Mouse (Mus musculus): Measurements from ENCODE around the gene Zfp729b. TPM values are rescaled to one million over a fixed set of nuclear protein-coding genes. Genes with fewer than 3 reads are reported as not detected.
A peak's percentile ranks its signal among the peaks of the same experiment; 100 is the strongest.

The Zfp729b gene
- polyA plus RNA-seq, 2 experiments = 0.80 to 1.5 TPM

DNA sequence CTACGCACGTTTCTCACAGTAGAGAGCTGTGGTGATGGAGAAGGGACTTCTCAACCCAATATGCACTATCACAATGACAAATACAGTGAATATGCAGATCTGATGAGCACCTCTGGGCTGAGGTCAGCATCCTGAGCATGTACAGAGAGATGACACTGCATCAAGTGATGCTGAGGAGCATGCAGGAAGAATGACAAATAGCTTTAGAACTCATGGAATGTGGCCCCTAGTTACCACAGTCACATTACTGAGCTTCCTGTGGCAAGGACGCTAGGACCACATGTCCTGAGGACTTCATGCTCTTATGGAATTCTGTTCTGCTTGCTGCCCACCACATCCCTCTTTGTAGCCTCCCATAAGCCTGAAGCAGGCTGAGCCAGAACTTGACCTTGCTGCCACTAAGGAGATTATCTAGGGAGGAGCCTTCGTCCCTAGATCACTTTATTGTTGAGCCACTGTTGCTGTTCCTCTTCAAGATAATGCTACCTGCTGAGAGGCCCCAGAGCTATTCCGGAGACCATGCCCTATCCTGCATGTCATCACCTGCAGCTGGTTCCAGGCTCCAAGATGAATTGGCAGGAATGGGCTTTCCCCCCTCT, 36.8 kb downstream of the Zfp729b start:
- WGBS (ENCODE audit: insufficient replicate concordance) = 50% methylated on average over 5 of the region's 5 CpGs
- Histone ChIP-seq H3K27ac (no peak overlapping the region), H3K36me3 (replicated peaks; ENCODE audit: control insufficient read depth, insufficient read depth, low read depth) (no peaks in the 10 kb centered on the region), H3K9ac (replicated peaks) (no peak overlapping the region), H3K27me3 (ENCODE audit: control insufficient read depth, insufficient read depth, low read length) (no peaks in the 10 kb centered on the region), H3K4me1 (replicated peaks; ENCODE audit: control insufficient read depth in 2 of 2, insufficient read depth in 2 of 2, low read length in 1 of 2) (no peaks in the 10 kb centered on the region), H3K4me2 (ENCODE audit: low read depth) (no peak overlapping the region), H3K9me3 (ENCODE audit: control insufficient read depth, low read length) (no peaks in the 10 kb centered on the region), H3K4me3 (ENCODE audit: insufficient read depth in 1 of 2, low read depth in 2 of 2, low read length in 2 of 2) (no peak overlapping the region)
- TF ChIP-seq CTCF (IDR thresholded peaks at IDR 0.05; ENCODE audit: low read depth) (no peak), EP300 (IDR thresholded peaks at IDR 0.05; ENCODE audit: low read depth) (no peak)
- no peak for DNase-seq (ENCODE audit: low read depth in 3 of 3, low spot score in 3 of 3)
- no peak for ATAC-seq (ENCODE audit: insufficient read depth)

DNA sequence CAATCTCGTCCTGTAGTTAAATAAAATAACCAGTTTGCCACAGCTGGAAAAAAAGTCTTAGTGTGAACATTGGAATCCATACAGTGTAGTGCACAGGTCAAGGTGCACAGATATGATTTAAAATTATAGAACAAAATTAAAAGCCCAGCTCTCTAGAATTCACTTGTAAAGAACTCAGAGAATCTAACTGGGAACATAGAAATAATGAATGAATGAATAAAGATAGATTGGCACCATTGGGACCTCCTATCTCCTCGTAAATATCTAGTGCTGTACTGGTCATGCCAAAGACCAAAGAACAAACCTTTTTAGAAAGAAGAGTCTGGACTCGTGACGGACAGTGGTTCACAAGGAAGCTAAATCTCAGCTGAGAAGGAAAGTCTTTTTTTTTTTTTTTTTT, 55.8 kb downstream of the Zfp729b start, which contains the start of gene Zfp748:
Gene Zfp748 (minus strand): TSS at position 101 of the 400 bp plus-strand sequence.
- H3K27ac ChIP-seq = peak within 1 kb of the TSS; percentile 72
- H3K4me2 ChIP-seq (ENCODE audit: low read depth) = peak within 1 kb of the TSS; percentile 86
- no peaks in the 10 kb centered on the region for H3K27me3 ChIP-seq (ENCODE audit: control insufficient read depth, insufficient read depth, low read length)
- peaks cover 8 to 10% of the 10 kb centered on the region in 2 experiments; a peak in 3 of 4 replicates for H3K4me1 ChIP-seq (replicated peaks; ENCODE audit: control insufficient read depth in 2 of 2, insufficient read depth in 2 of 2, low read length in 1 of 2)
- DNase-seq (ENCODE audit: low read depth in 3 of 3, low spot score in 3 of 3) = no peak
- no peaks in the 10 kb centered on the region for H3K36me3 ChIP-seq (replicated peaks; ENCODE audit: control insufficient read depth, insufficient read depth, low read depth)
- WGBS (ENCODE audit: insufficient replicate concordance) = 70% methylated on average over 4 of the region's 4 CpGs
- TF ChIP-seq CTCF (IDR thresholded peaks at IDR 0.05; ENCODE audit: low read depth) (no peak), EP300 (IDR thresholded peaks at IDR 0.05; ENCODE audit: low read depth) (no peak)
- peak within 1 kb of the TSS; percentile 80 to 90 for H3K4me3 ChIP-seq (ENCODE audit: insufficient read depth in 1 of 2, low read depth in 2 of 2, low read length in 2 of 2)
- no peaks in the 10 kb centered on the region for H3K9me3 ChIP-seq (ENCODE audit: control insufficient read depth, low read length)
- peak within 1 kb of the TSS; percentile 93 for H3K9ac ChIP-seq (replicated peaks)
- ATAC-seq (ENCODE audit: insufficient read depth) = no peak

DNA sequence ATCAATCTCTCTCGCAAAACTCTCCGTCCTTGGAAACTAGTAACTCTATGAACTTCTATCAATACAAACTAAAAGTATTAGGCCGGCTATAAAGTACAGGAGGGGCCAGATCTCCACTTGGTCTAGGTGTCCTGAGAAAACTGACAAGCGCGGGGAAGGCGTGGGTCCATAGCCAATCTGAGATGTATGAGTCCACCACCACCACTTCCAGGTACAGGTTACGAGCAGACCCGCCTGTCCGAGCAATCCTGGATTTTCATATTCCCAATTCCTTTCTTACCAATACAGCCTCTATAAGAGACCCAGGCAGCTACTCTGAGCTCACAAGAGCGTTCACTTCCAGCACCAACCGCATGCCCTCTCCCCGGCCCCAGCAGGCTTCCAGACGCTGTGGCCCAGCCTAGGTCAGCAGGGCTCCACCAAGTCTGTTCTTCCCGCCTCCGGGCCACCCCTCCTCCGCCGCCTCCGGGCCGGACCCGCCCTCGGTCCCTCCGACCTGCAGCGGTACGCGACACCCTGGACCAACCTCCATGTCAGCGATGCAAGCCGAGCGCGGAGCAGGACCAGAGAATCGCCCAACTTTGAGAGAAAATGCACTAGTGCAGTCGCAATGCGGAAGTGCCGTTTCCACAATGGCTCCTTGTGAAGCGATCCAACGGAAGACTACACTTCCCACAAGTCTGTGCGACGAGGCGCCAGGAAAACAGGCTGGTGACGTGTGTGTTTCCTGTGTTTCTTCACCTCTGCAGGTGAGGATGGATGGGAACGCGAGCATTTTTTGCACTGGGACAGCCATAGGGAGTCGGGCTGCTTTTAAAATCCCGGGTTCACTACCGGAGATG, 56.8 kb downstream of the Zfp729b start:
- peak overlapping the region; percentile 93 for H3K9ac ChIP-seq (replicated peaks)
- H3K4me3 ChIP-seq (ENCODE audit: insufficient read depth in 1 of 2, low read depth in 2 of 2, low read length in 2 of 2) = peak overlapping the region; percentile 80 to 90
- no peaks in the 10 kb centered on the region for H3K36me3 ChIP-seq (replicated peaks; ENCODE audit: control insufficient read depth, insufficient read depth, low read depth)
- H3K4me1 ChIP-seq (replicated peaks; ENCODE audit: control insufficient read depth in 2 of 2, insufficient read depth in 2 of 2, low read length in 1 of 2) = peaks cover 8 to 10% of the 10 kb centered on the region in 2 experiments; a peak in 3 of 4 replicates
- no peaks in the 10 kb centered on the region for H3K9me3 ChIP-seq (ENCODE audit: control insufficient read depth, low read length)
- DNase-seq (ENCODE audit: low read depth in 3 of 3, low spot score in 3 of 3) (peak; percentile 76 to 80 (median 76)), ATAC-seq (ENCODE audit: insufficient read depth) (peak; percentile 97)
- peak overlapping the region; percentile 86 for H3K4me2 ChIP-seq (ENCODE audit: low read depth)
- WGBS (ENCODE audit: insufficient replicate concordance) = under 1% methylated on average over 44 of the region's 44 CpGs
- TF ChIP-seq EP300 (IDR thresholded peaks at IDR 0.05; ENCODE audit: low read depth) = no peak
- peak overlapping the region; percentile 72 for H3K27ac ChIP-seq
- H3K27me3 ChIP-seq (ENCODE audit: control insufficient read depth, insufficient read depth, low read length) = no peaks in the 10 kb centered on the region

DNA sequence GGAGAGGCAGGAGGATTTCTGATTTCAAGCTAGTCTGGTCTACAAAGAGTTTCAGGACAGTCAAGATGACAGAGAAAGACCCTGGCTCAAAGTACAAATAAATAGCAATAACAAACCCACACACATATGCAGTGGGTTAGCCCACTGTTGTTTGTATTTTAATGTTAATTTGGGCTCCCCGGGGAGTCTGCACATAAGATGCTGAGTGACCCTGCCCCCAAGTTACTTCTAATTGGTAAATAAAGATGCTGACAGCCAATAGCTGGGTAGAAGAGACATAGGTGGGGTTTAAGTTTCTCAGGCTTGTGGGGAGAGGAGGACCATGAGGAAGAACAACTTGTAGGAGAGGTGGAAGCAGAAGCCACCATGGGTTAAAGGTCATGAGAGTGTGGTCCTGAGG, 63.6 kb downstream of the Zfp729b start:
- TF ChIP-seq EP300 (IDR thresholded peaks at IDR 0.05; ENCODE audit: low read depth) (no peak), CTCF (IDR thresholded peaks at IDR 0.05; ENCODE audit: low read depth) (no peak)
- no peak overlapping the region for H3K4me2 ChIP-seq (ENCODE audit: low read depth)
- H3K9ac ChIP-seq (replicated peaks) = no peak overlapping the region
- ATAC-seq (ENCODE audit: insufficient read depth) (no peak), DNase-seq (ENCODE audit: low read depth in 3 of 3, low spot score in 3 of 3) (no peak)
- H3K36me3 ChIP-seq (replicated peaks; ENCODE audit: control insufficient read depth, insufficient read depth, low read depth) = peaks cover 18% of the 10 kb centered on the region
- 71% methylated on average over 1 of the region's 1 CpGs for WGBS (ENCODE audit: insufficient replicate concordance)
- H3K9me3 ChIP-seq (ENCODE audit: control insufficient read depth, low read length) = no peaks in the 10 kb centered on the region; the same call in 1 of the 2 replicates
- no peak overlapping the region for H3K27ac ChIP-seq
- H3K4me3 ChIP-seq (ENCODE audit: insufficient read depth in 1 of 2, low read depth in 2 of 2, low read length in 2 of 2) = no peak overlapping the region
- no peaks in the 10 kb centered on the region for H3K27me3 ChIP-seq (ENCODE audit: control insufficient read depth, insufficient read depth, low read length)
- no peaks in the 10 kb centered on the region for H3K4me1 ChIP-seq (replicated peaks; ENCODE audit: control insufficient read depth in 2 of 2, insufficient read depth in 2 of 2, low read length in 1 of 2)

Other genes with a start within 250 kb of the Zfp729b start
- not detected in 2 replicates for gene Gm28044, start 249.2 kb downstream of the Zfp729b start, polyA plus RNA-seq (2012; rRNA removed)
- gene Gm28044, start 249.2 kb downstream of the Zfp729b start, polyA plus RNA-seq (2014; fragmentation: Nextera tagmentation; extraction: Ambion mirVana) = not detected in 2 replicates
- gene Zfp953, start 249.1 kb downstream of the Zfp729b start, polyA plus RNA-seq (2012; rRNA removed) = 0.36 and 0.78 TPM in 2 replicates
- gene Zfp953, start 249.1 kb downstream of the Zfp729b start, polyA plus RNA-seq (2014; fragmentation: Nextera tagmentation; extraction: Ambion mirVana) = 0.77 and 0.89 TPM in 2 replicates
- gene Gm28041, start 234.0 kb downstream of the Zfp729b start, polyA plus RNA-seq (2012; rRNA removed) = 0.10 TPM in 1 of 2 replicates, not detected in the other
- gene Gm28041, start 234.0 kb downstream of the Zfp729b start, polyA plus RNA-seq (2014; fragmentation: Nextera tagmentation; extraction: Ambion mirVana) = 0.19 and 0.34 TPM in 2 replicates
- gene Zfp456, start 233.9 kb downstream of the Zfp729b start, polyA plus RNA-seq (2012; rRNA removed) = 0.19 and 0.22 TPM in 2 replicates
- 0.47 and 0.56 TPM in 2 replicates for gene Zfp456, start 233.9 kb downstream of the Zfp729b start, polyA plus RNA-seq (2014; fragmentation: Nextera tagmentation; extraction: Ambion mirVana)
- 0.58 and 1.6 TPM in 2 replicates for gene Zfp429, start 209.9 kb downstream of the Zfp729b start, polyA plus RNA-seq (2012; rRNA removed)
- 1.5 and 1.7 TPM in 2 replicates for gene Zfp429, start 209.9 kb downstream of the Zfp729b start, polyA plus RNA-seq (2014; fragmentation: Nextera tagmentation; extraction: Ambion mirVana)
- gene Zfp459, start 188.3 kb downstream of the Zfp729b start, polyA plus RNA-seq (2012; rRNA removed) = 0.07 and 0.16 TPM in 2 replicates
- 0.17 and 0.42 TPM in 2 replicates for gene Zfp459, start 188.3 kb downstream of the Zfp729b start, polyA plus RNA-seq (2014; fragmentation: Nextera tagmentation; extraction: Ambion mirVana)
- gene Zfp874a, start 158.1 kb downstream of the Zfp729b start, polyA plus RNA-seq (2012; rRNA removed) = 1.8 and 2.7 TPM in 2 replicates
- 5.3 and 5.9 TPM in 2 replicates for gene Zfp874a, start 158.1 kb downstream of the Zfp729b start, polyA plus RNA-seq (2014; fragmentation: Nextera tagmentation; extraction: Ambion mirVana)
- gene Zfp874b, start 125.4 kb downstream of the Zfp729b start, polyA plus RNA-seq (2012; rRNA removed) = 1.4 and 2.7 TPM in 2 replicates
- gene Zfp874b, start 125.4 kb downstream of the Zfp729b start, polyA plus RNA-seq (2014; fragmentation: Nextera tagmentation; extraction: Ambion mirVana) = 1.9 and 3.2 TPM in 2 replicates
- gene Zfp58, start 109.2 kb downstream of the Zfp729b start, polyA plus RNA-seq (2012; rRNA removed) = 0.65 and 1.1 TPM in 2 replicates
- 1.6 and 1.7 TPM in 2 replicates for gene Zfp58, start 109.2 kb downstream of the Zfp729b start, polyA plus RNA-seq (2014; fragmentation: Nextera tagmentation; extraction: Ambion mirVana)
- gene Gm26965, start 83.6 kb downstream of the Zfp729b start, polyA plus RNA-seq (2012; rRNA removed) = not detected in 2 replicates
- gene Gm26965, start 83.6 kb downstream of the Zfp729b start, polyA plus RNA-seq (2014; fragmentation: Nextera tagmentation; extraction: Ambion mirVana) = not detected in 2 replicates
- gene Zfp87, start 83.5 kb downstream of the Zfp729b start, polyA plus RNA-seq (2012; rRNA removed) = 4.2 and 5.3 TPM in 2 replicates
- gene Zfp87, start 83.5 kb downstream of the Zfp729b start, polyA plus RNA-seq (2014; fragmentation: Nextera tagmentation; extraction: Ambion mirVana) = 8.7 and 10.6 TPM in 2 replicates
- gene Zfp748, start 55.9 kb downstream of the Zfp729b start, polyA plus RNA-seq (2012; rRNA removed) = 1.9 and 2.0 TPM in 2 replicates
- gene Zfp748, start 55.9 kb downstream of the Zfp729b start, polyA plus RNA-seq (2014; fragmentation: Nextera tagmentation; extraction: Ambion mirVana) = 4.9 and 5.1 TPM in 2 replicates
- not detected in 2 replicates for gene Gm49345, start 28.1 kb upstream of the Zfp729b start, polyA plus RNA-seq (2012; rRNA removed)
- gene Gm49345, start 28.1 kb upstream of the Zfp729b start, polyA plus RNA-seq (2014; fragmentation: Nextera tagmentation; extraction: Ambion mirVana) = not detected in 2 replicates
- 0.49 and 0.77 TPM in 2 replicates for gene Zfp729a, start 28.1 kb upstream of the Zfp729b start, polyA plus RNA-seq (2012; rRNA removed)
- 0.80 and 1.5 TPM in 2 replicates for gene Zfp729a, start 28.1 kb upstream of the Zfp729b start, polyA plus RNA-seq (2014; fragmentation: Nextera tagmentation; extraction: Ambion mirVana)
- gene Zfp738, start 77.4 kb upstream of the Zfp729b start, polyA plus RNA-seq (2012; rRNA removed) = 1.4 and 1.6 TPM in 2 replicates
- 1.8 TPM in 2 replicates for gene Zfp738, start 77.4 kb upstream of the Zfp729b start, polyA plus RNA-seq (2014; fragmentation: Nextera tagmentation; extraction: Ambion mirVana)
- 0.82 and 1.2 TPM in 2 replicates for gene Zfp65, start 119.5 kb upstream of the Zfp729b start, polyA plus RNA-seq (2012; rRNA removed)
- 0.62 and 1.0 TPM in 2 replicates for gene Zfp65, start 119.5 kb upstream of the Zfp729b start, polyA plus RNA-seq (2014; fragmentation: Nextera tagmentation; extraction: Ambion mirVana)
- 0.37 and 0.74 TPM in 2 replicates for gene Zfp85, start 145.5 kb upstream of the Zfp729b start, polyA plus RNA-seq (2012; rRNA removed)
- 1.0 and 1.2 TPM in 2 replicates for gene Zfp85, start 145.5 kb upstream of the Zfp729b start, polyA plus RNA-seq (2014; fragmentation: Nextera tagmentation; extraction: Ambion mirVana)
- gene Zfp493, start 170.0 kb upstream of the Zfp729b start, polyA plus RNA-seq (2012; rRNA removed) = 0.67 and 0.79 TPM in 2 replicates
- gene Zfp493, start 170.0 kb upstream of the Zfp729b start, polyA plus RNA-seq (2014; fragmentation: Nextera tagmentation; extraction: Ambion mirVana) = 0.72 and 0.76 TPM in 2 replicates
- 0.31 and 0.63 TPM in 2 replicates for gene Zfp273, start 204.0 kb upstream of the Zfp729b start, polyA plus RNA-seq (2012; rRNA removed)
- 0.89 and 0.91 TPM in 2 replicates for gene Zfp273, start 204.0 kb upstream of the Zfp729b start, polyA plus RNA-seq (2014; fragmentation: Nextera tagmentation; extraction: Ambion mirVana)
- gene Gm10037, start 221.4 kb upstream of the Zfp729b start, polyA plus RNA-seq (2012; rRNA removed) = 0.26 and 0.31 TPM in 2 replicates
- gene Gm10037, start 221.4 kb upstream of the Zfp729b start, polyA plus RNA-seq (2014; fragmentation: Nextera tagmentation; extraction: Ambion mirVana) = 0.28 and 1.0 TPM in 2 replicates

All from liver, embryonic 14.5 days (tissue).